Mouse (Mus musculus) lung, embryonic 14.5 days (tissue): ENCODE data around the gene Nmd3. TPM values are rescaled to one million over a fixed set of nuclear protein-coding genes. Genes with fewer than 3 reads are reported as not detected.
A peak's percentile ranks its signal among the peaks of the same experiment; 100 is the strongest.

Source experiments
- ATAC-seq: fragments of 200-750 bp; cut with Nextera tagmentation; 2 replicates; pipeline ENCODE4 v1.8.0; 2017; ENCODE audit warnings: mild to moderate bottlenecking, moderate TSS enrichment, moderate library complexity; ENCODE audit not compliant: insufficient read depth
- DNase-seq: peaks from one replicate; pipeline ENCODE4 v3.0.0-alpha.2; 2015
- H3K27ac ChIP-seq: fragments of 300-500 bp; sonication (generic); 2 replicates; pipeline ENCODE4 v1.5.1; 2014; ENCODE audit warnings: low read depth, mild to moderate bottlenecking, moderate library complexity
- H3K27me3 ChIP-seq: fragments of 300-500 bp; sonication (generic); 2 replicates; pipeline ENCODE4 v1.6.1; 2014; ENCODE audit warnings: low read length, control low read depth; ENCODE audit not compliant: insufficient read depth
- H3K36me3 ChIP-seq: fragments of 300-500 bp; sonication (generic); 2 replicates; pipeline ENCODE4 v1.6.1; 2014; ENCODE audit warnings: control low read depth; ENCODE audit not compliant: insufficient read depth
- H3K4me1 ChIP-seq: fragments of 300-500 bp; sonication (generic); 2 replicates; pipeline ENCODE4 v1.6.1; 2014; ENCODE audit warnings: antibody characterized with exemption, control low read depth; ENCODE audit not compliant: insufficient read depth
- H3K4me2 ChIP-seq: fragments of 300-500 bp; sonication (generic); 2 replicates; pipeline ENCODE4 v1.6.1; 2014; ENCODE audit warnings: mild to moderate bottlenecking
- H3K4me3 ChIP-seq: fragments of 300-500 bp; sonication (generic); 2 replicates; pipeline ENCODE4 v1.5.1; 2014; ENCODE audit warnings: low read depth, low read length
- H3K9ac ChIP-seq: fragments of 300-500 bp; sonication (generic); 2 replicates; pipeline ENCODE4 v1.6.1; 2014
- H3K9me3 ChIP-seq: fragments of 300-500 bp; sonication (generic); 2 replicates; pipeline ENCODE4 v1.6.1; 2016; ENCODE audit warnings: low read depth, low read length, control low read depth
- CTCF ChIP-seq: IDR thresholded peaks from 2 replicates; pipeline ENCODE4 v1.5.1; 2016; ENCODE audit warnings: antibody characterized with exemption, low read depth
- WGBS: fragments of 180-500 bp; shearing (Covaris S2); extraction: QIAGEN DNeasy Blood & Tissue Kit; methylation state at CpG from one replicate; pipeline ENCODE4 v1.1.7; 2014; 5-methylcytosine and 5-hydroxymethylcytosine counted together
- polyA plus RNA-seq: library from polyadenylated mRNA; unstranded; fragments of >200 nt; fragmentation: Nextera tagmentation; extraction: Ambion mirVana; gene quantifications from 2 replicates; pipeline ENCODE4 v1.2.1, GENCODE M21; 2014

Gene Nmd3
- polyA plus RNA-seq, 1 experiment from 2014 or later, result 152 TPM

GRCm38 (mm10) chr3:69755192-69755591 lies 33.4 kb downstream of the Nmd3 start:
- Histone ChIP-seq H3K4me1 (no peaks in the 10 kb centered on the region), H3K27ac (no peak overlapping the region), H3K4me2 (no peak overlapping the region), H3K4me3 (no peak overlapping the region), H3K36me3 (peaks cover 59% of the 10 kb centered on the region), H3K9me3 (no peaks in the 10 kb centered on the region), H3K27me3 (no peaks in the 10 kb centered on the region), H3K9ac (no peak overlapping the region)
- ATAC-seq, result no peak
- WGBS, result 75% methylated on average over 3 of the region's 3 CpGs
- DNase-seq, result no peak
- TF ChIP-seq CTCF, result no peak

GRCm38 (mm10) chr3:69755968-69756367 lies 34.2 kb downstream of the Nmd3 start:
- Histone ChIP-seq H3K27me3 (no peaks in the 10 kb centered on the region), H3K4me1 (no peaks in the 10 kb centered on the region), H3K9ac (no peak overlapping the region), H3K36me3 (peaks cover 52% of the 10 kb centered on the region), H3K27ac (no peak overlapping the region), H3K4me2 (no peak overlapping the region), H3K9me3 (no peaks in the 10 kb centered on the region), H3K4me3 (no peak overlapping the region)
- ATAC-seq (no peak), DNase-seq (no peak)
- no peak for TF ChIP-seq CTCF
- 84% methylated on average over 3 of the region's 3 CpGs for WGBS

GRCm38 (mm10) chr3:69756499-69756898 lies 34.7 kb downstream of the Nmd3 start:
- Histone ChIP-seq H3K27ac (no peak overlapping the region), H3K9me3 (no peaks in the 10 kb centered on the region), H3K4me3 (no peak overlapping the region), H3K27me3 (no peaks in the 10 kb centered on the region), H3K4me2 (no peak overlapping the region), H3K36me3 (peaks cover 46% of the 10 kb centered on the region), H3K4me1 (no peaks in the 10 kb centered on the region), H3K9ac (no peak overlapping the region)
- 17% methylated on average over 7 of the region's 7 CpGs for WGBS
- peak; percentile 94 for DNase-seq
- ATAC-seq, result peak; percentile 65; the same call in 1 of the 2 replicates
- TF ChIP-seq CTCF, result peak; percentile 84

- Histone ChIP-seq H3K27ac (no peak overlapping the region), H3K4me2 (no peak overlapping the region), H3K4me1 (no peaks in the 10 kb centered on the region), H3K9me3 (no peaks in the 10 kb centered on the region), H3K4me3 (no peak overlapping the region), H3K36me3 (peaks cover 46% of the 10 kb centered on the region), H3K27me3 (no peaks in the 10 kb centered on the region), H3K9ac (no peak overlapping the region)
- ATAC-seq, result no peak
- 94% methylated on average over 1 of the region's 1 CpGs for WGBS
- TF ChIP-seq CTCF, result no peak
- DNase-seq, result no peak
Observed at GRCm38 (mm10) chr3:69757456-69757855, 35.7 kb downstream of the Nmd3 start.

- no peaks in the 10 kb centered on the region for H3K4me1 ChIP-seq
- no peaks in the 10 kb centered on the region for H3K27me3 ChIP-seq
- DNase-seq, result no peak
- no peak overlapping the region for H3K4me3 ChIP-seq
- TF ChIP-seq CTCF, result no peak
- no peak overlapping the region for H3K4me2 ChIP-seq
- ATAC-seq, result no peak
- H3K9me3 ChIP-seq, result no peaks in the 10 kb centered on the region
- WGBS, result 88% methylated on average over 6 of the region's 6 CpGs
- H3K9ac ChIP-seq, result no peak overlapping the region
- peaks cover 30% of the 10 kb centered on the region for H3K36me3 ChIP-seq
- no peak overlapping the region for H3K27ac ChIP-seq
Observed at GRCm38 (mm10) chr3:69760081-69760480, 38.3 kb downstream of the Nmd3 start.

- Histone ChIP-seq H3K4me1 (no peaks in the 10 kb centered on the region), H3K36me3 (peaks cover 32% of the 10 kb centered on the region), H3K4me3 (no peak overlapping the region), H3K27ac (no peak overlapping the region), H3K9me3 (no peaks in the 10 kb centered on the region), H3K9ac (no peak overlapping the region), H3K27me3 (no peaks in the 10 kb centered on the region), H3K4me2 (no peak overlapping the region)
- no peak for ATAC-seq
- DNase-seq, result no peak
- TF ChIP-seq CTCF, result no peak
- WGBS, result 82% methylated on average over 4 of the region's 4 CpGs
Observed at GRCm38 (mm10) chr3:69761195-69761594, 39.4 kb downstream of the Nmd3 start.

- ATAC-seq (peak; percentile 64; the same call in 1 of the 2 replicates), DNase-seq (peak; percentile 73)
- Histone ChIP-seq H3K27ac (no peak overlapping the region), H3K4me3 (no peak overlapping the region), H3K9ac (no peak overlapping the region), H3K36me3 (peaks cover 22% of the 10 kb centered on the region; the same call in 1 of the 2 replicates), H3K4me1 (no peaks in the 10 kb centered on the region), H3K9me3 (no peaks in the 10 kb centered on the region), H3K4me2 (no peak overlapping the region), H3K27me3 (no peaks in the 10 kb centered on the region)
- TF ChIP-seq CTCF, result no peak
- 42% methylated on average over 6 of the region's 6 CpGs for WGBS
Observed at GRCm38 (mm10) chr3:69762838-69763368, 41.1 kb downstream of the Nmd3 start.
